Mouse (Mus musculus): ENCODE data around the gene Spag16.

DNA sequence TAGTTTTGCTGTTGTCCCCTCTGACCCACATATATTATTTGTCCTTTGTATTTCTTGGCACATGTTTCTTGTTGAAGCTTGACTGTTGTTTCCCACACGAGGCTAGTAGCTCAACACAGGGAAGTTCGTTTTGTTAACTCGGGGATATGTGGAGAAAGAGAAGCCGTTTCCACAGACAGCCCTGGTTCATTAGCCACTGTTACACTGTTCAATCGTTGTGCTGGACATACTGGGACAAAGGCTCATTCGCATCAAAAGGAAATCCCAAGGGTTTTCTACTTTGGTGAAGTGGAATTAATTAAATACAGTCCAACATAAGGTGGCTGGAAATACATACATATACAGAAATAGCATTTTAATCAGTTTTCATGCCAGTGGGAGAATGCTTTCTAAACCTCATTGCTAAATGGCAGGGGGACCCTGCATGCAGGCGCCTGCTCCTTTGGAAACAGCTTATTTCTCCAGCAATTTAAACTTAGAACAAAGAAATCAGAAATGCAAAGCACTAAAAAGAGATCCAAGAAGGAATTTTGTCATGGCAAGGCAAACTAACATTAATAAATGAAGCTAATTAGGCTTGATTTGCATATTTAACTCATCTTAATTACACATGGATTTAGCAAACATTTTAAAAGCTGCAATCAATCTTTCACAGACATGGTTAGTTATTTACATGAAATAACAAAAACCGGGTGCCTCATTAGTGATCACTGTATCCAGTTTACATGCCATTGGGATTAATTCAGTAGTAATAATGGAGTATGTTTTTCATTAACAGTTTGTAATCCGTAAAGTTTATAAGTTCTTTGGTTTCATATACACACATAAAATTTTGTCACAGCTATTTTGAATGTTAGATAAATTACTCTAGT, 615.7 kb downstream of the Spag16 start:
- TF ChIP-seq POLR2A (IDR thresholded peaks at IDR 0.05; ENCODE audit: insufficient read length, low read depth) (no peak), SRF (IDR thresholded peaks at IDR 0.05; ENCODE audit: control insufficient read depth, insufficient read length, low read depth) (no peak), MYOG (IDR thresholded peaks at IDR 0.05; ENCODE audit: control insufficient read depth in 1 of 3, insufficient read depth in 1 of 3, insufficient read length in 2 of 3, low read depth in 2 of 3) (no peak), USF1 (IDR thresholded peaks at IDR 0.05; ENCODE audit: low read depth) (no peak), POLR2AphosphoS2 (IDR thresholded peaks at IDR 0.05; ENCODE audit: insufficient read length, low read depth) (no peak)

Data from myocyte (in vitro differentiated cells).